Mouse (Mus musculus) stomach, postnatal 0 days (tissue): ENCODE measurements at regions not wholly inside any gene's neighbourhood (a gene's known extent, or its start where the extent isn't known, plus 50 kb on each side); places are given as distances from the start of the nearest gene placed in this dataset.

Source experiments
- ATAC-seq: fragments of 200-750 bp; cut with Nextera tagmentation; 2 replicates; pipeline ENCODE4 v1.8.0; 2017; ENCODE audit not compliant: low FRiP score, low TSS enrichment
- DNase-seq: peaks from one replicate; pipeline ENCODE4 v3.0.0-alpha.2; 2016; ENCODE audit warnings: low spot score
- H3K27ac ChIP-seq: fragments of 300-500 bp; sonication (generic); replicated peaks from 2 replicates; pipeline ENCODE4 v1.5.1; 2014; ENCODE audit warnings: mild to moderate bottlenecking, control low read depth
- H3K27me3 ChIP-seq: fragments of 300-500 bp; sonication (generic); 2 replicates; pipeline ENCODE4 v1.6.1; 2014; ENCODE audit warnings: low read length; ENCODE audit not compliant: control insufficient read depth, insufficient read depth
- H3K36me3 ChIP-seq: fragments of 300-500 bp; sonication (generic); 2 replicates; pipeline ENCODE4 v1.6.1; 2014; ENCODE audit warnings: low read length, mixed read lengths; ENCODE audit not compliant: control insufficient read depth, insufficient read depth
- H3K4me1 ChIP-seq: fragments of 300-500 bp; sonication (generic); replicated peaks from 2 replicates; pipeline ENCODE4 v1.6.1; 2014; ENCODE audit warnings: antibody characterized with exemption; ENCODE audit not compliant: control insufficient read depth, insufficient read depth
- H3K4me2 ChIP-seq: fragments of 300-500 bp; sonication (generic); replicated peaks from 2 replicates; pipeline ENCODE4 v1.6.1; 2014; ENCODE audit warnings: low read depth, mild to moderate bottlenecking, control low read depth, moderate library complexity
- H3K4me3 ChIP-seq: fragments of 300-500 bp; sonication (generic); 2 replicates; pipeline ENCODE4 v1.5.1; 2014; ENCODE audit warnings: low read depth, low read length, control low read depth
- H3K9ac ChIP-seq: fragments of 300-500 bp; sonication (generic); 2 replicates; pipeline ENCODE4 v1.6.1; 2014; ENCODE audit warnings: mild to moderate bottlenecking, low read length, control low read depth, mixed read lengths
- H3K9me3 ChIP-seq: fragments of 300-500 bp; sonication (generic); 2 replicates; pipeline ENCODE4 v1.6.1; 2016; ENCODE audit warnings: low read length; ENCODE audit not compliant: control insufficient read depth
- CTCF ChIP-seq: IDR thresholded peaks from 2 replicates; pipeline ENCODE4 v1.5.1; 2016; ENCODE audit warnings: antibody characterized with exemption, low read depth, mild to moderate bottlenecking, moderate library complexity
- EP300 ChIP-seq: optimal IDR thresholded peaks from 2 replicates; pipeline ENCODE3; 2016; ENCODE audit warnings: antibody characterized with exemption
- WGBS: fragments of 180-500 bp; shearing (Covaris S2); extraction: QIAGEN DNeasy Blood & Tissue Kit; methylation state at CpG from one replicate; pipeline ENCODE4 v1.1.7; 2014; 5-methylcytosine and 5-hydroxymethylcytosine counted together

DNA sequence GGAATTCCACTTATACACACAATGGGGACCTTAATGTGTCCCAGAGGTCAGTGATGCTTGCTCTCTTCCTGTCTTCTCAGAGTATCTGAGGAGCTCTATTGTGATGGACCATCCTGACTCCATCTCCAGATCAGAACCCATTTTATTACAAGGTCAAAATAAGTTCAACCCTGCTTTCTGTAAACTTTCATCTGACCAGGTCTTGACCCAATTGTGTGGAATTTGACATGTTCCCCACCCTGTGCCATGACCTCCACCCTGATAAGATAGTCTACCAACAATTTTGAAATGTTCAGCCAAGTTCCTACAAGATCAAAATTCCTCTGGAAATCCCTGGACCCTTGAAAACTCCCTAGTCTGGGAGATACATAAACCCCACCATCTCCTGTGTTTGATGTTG lies 133.7 kb downstream of the Rpap3 start:
- Histone ChIP-seq H3K9me3 (no peaks in the 10 kb centered on the region), H3K4me1 (0 out of 2 replicates have a peak, but pooled peaks cover 2% of the 10 kb centered on the region), H3K9ac (no peak overlapping the region), H3K27ac (no peak overlapping the region), H3K4me2 (no peak overlapping the region), H3K27me3 (no peaks in the 10 kb centered on the region), H3K36me3 (no peaks in the 10 kb centered on the region), H3K4me3 (no peak overlapping the region)
- TF ChIP-seq EP300 = no peak
- DNase-seq (no peak), ATAC-seq (no peak)

- no peak for DNase-seq
- 68% methylated on average over 3 of the region's 3 CpGs for WGBS
- Histone ChIP-seq H3K9me3 (0 out of 2 replicates have a peak, but pooled peaks cover 2% of the 10 kb centered on the region), H3K27ac (no peak overlapping the region), H3K9ac (no peak overlapping the region), H3K27me3 (no peaks in the 10 kb centered on the region), H3K36me3 (no peaks in the 10 kb centered on the region), H3K4me2 (no peak overlapping the region), H3K4me3 (no peak overlapping the region), H3K4me1 (no peaks in the 10 kb centered on the region)
- peak; percentile 89 for ATAC-seq
- TF ChIP-seq CTCF (no peak), EP300 (no peak)
Measured at GRCm38 (mm10) chr15:97560096-97560495, 145.5 kb downstream of the Rpap3 start.

- DNase-seq (no peak), ATAC-seq (no peak)
- no peak overlapping the region for H3K4me3 ChIP-seq
- no peaks in the 10 kb centered on the region for H3K4me1 ChIP-seq
- H3K36me3 ChIP-seq = no peaks in the 10 kb centered on the region
- H3K27ac ChIP-seq = no peak overlapping the region
- no peaks in the 10 kb centered on the region for H3K27me3 ChIP-seq
- TF ChIP-seq EP300 (no peak), CTCF (no peak)
- H3K4me2 ChIP-seq = no peak overlapping the region
- 0 out of 2 replicates have a peak, but pooled peaks cover 2% of the 10 kb centered on the region for H3K9me3 ChIP-seq
- 91% methylated on average over 7 of the region's 7 CpGs for WGBS
- no peak overlapping the region for H3K9ac ChIP-seq
Measured at GRCm38 (mm10) chr15:97558725-97559124, 146.9 kb downstream of the Rpap3 start.

DNA sequence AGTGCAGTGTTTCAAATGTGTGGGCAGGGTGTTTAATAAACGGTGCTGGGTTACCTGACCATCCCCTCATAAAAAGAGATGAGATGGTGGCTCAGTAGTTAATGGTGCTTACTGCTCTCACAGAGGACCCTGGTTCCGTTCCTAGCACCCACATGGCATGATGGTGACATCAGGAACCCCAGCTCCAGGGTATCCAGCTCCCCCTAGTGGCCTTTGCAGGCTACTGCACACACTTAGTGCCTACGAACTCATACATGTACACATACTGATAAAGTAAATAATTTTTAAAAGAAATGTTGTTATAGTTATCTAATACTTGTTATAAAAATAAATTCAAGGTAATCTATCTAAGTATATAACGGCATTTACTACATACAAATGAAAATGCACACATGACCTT lies 157.3 kb downstream of the Rpap3 start:
- ATAC-seq (no peak), DNase-seq (no peak)
- Histone ChIP-seq H3K27me3 (no peaks in the 10 kb centered on the region), H3K4me3 (no peak overlapping the region), H3K4me2 (no peak overlapping the region), H3K36me3 (no peaks in the 10 kb centered on the region), H3K9ac (no peak overlapping the region), H3K4me1 (no peaks in the 10 kb centered on the region), H3K27ac (no peak overlapping the region), H3K9me3 (no peaks in the 10 kb centered on the region)
- TF ChIP-seq CTCF (peak; percentile 34), EP300 (no peak)
- WGBS = 88% methylated on average over 4 of the region's 4 CpGs

- Histone ChIP-seq H3K4me3 (no peak overlapping the region), H3K9ac (no peak overlapping the region), H3K9me3 (no peaks in the 10 kb centered on the region), H3K4me2 (no peak overlapping the region), H3K4me1 (no peaks in the 10 kb centered on the region), H3K36me3 (no peaks in the 10 kb centered on the region), H3K27ac (no peak overlapping the region), H3K27me3 (no peaks in the 10 kb centered on the region)
- no peak for ATAC-seq
- DNase-seq = no peak
- WGBS = 89% methylated on average over 11 of the region's 11 CpGs
- TF ChIP-seq CTCF (peak; percentile 20; the same call in 1 of the 2 replicates), EP300 (no peak)
Measured at GRCm38 (mm10) chr15:97545034-97545433, 160.6 kb downstream of the Rpap3 start.

DNA sequence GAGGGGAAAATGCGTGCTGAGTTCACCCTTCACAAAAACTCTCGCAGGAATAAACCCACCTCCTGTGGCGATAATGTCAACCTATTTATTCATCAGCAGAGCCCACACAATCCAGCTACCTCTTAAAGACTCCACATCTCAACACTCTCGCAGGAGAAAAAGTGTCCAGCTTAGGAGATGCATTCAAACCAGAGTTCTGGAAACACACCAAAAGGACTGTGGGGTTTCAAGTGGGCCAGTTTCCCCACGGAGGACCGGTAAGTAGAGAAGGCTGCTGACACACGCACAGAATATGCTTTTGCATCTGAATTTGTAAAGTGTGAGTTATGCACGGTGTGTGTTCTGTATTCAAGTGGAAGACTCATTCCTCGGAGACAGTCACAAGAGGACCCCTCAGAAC lies 164.0 kb downstream of the Rpap3 start:
- ATAC-seq (no peak), DNase-seq (no peak)
- no peak overlapping the region for H3K4me3 ChIP-seq
- TF ChIP-seq EP300 (no peak), CTCF (no peak)
- H3K4me2 ChIP-seq = no peak overlapping the region
- no peaks in the 10 kb centered on the region for H3K4me1 ChIP-seq
- no peaks in the 10 kb centered on the region for H3K27me3 ChIP-seq
- 85% methylated on average over 9 of the region's 9 CpGs for WGBS
- no peaks in the 10 kb centered on the region for H3K36me3 ChIP-seq
- H3K27ac ChIP-seq = no peak overlapping the region
- H3K9me3 ChIP-seq = no peaks in the 10 kb centered on the region
- no peak overlapping the region for H3K9ac ChIP-seq
